Mouse (Mus musculus): ENCODE measurements around the gene Myh7b.

DNA sequence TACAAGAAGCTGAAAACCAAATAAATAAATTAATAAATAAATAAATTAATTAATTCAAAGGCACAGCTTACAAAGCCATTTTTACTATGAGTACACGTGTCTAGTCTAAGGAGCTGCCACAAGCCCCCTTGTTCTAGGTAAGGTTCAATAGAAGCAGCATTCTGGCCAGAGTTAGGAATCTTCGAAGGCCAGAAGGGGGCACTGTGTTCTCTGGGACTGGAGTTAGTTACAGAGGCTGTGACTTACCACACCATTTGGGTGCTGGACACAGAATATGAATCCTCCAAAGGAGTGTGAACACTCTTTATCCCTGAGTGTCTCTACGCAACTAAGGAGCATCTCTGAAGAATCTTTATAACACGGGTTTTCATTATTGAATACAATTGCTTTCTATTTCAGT, 57.4 kb downstream of the Myh7b start:
- TF ChIP-seq CTCF (IDR thresholded peaks at IDR 0.05; ENCODE audit: borderline replicate concordance, control insufficient read depth, extremely low read depth, insufficient read depth, low read length, poor library complexity) (no peak), POLR2A (IDR thresholded peaks at IDR 0.05; ENCODE audit: control insufficient read depth, extremely low read depth, insufficient read depth, low read length, poor library complexity) (no peak)
